Mouse (Mus musculus): ENCODE measurements at regions not wholly inside any gene's neighbourhood (a gene's known extent, or its start where the extent isn't known, plus 50 kb on each side); places are given as distances from the start of the nearest gene placed in this dataset.
"Not testable (repeated sequence)": the region's sequence is repeated elsewhere in the genome, so short reads cannot be mapped to it uniquely, and the experiment has no call there.

GRCm38 (mm10) chrX:159110651-159111050 is 99.5 kb upstream of the Rps6ka3 start:
- not testable (repeated sequence) for TF ChIP-seq E2F4 (IDR thresholded peaks at IDR 0.05; ENCODE audit: insufficient read depth); POLR2A (IDR thresholded peaks at IDR 0.05; ENCODE audit: insufficient read length, low read depth); MAX (IDR thresholded peaks at IDR 0.05; ENCODE audit: low read depth); POLR2AphosphoS2 (IDR thresholded peaks at IDR 0.05; ENCODE audit: insufficient read length, low read depth); MYOG (IDR thresholded peaks at IDR 0.05; ENCODE audit: control insufficient read depth in 1 of 3, insufficient read depth in 1 of 3, insufficient read length in 2 of 3, low read depth in 2 of 3); SRF (IDR thresholded peaks at IDR 0.05; ENCODE audit: control insufficient read depth, insufficient read length, low read depth); USF1 (IDR thresholded peaks at IDR 0.05; ENCODE audit: low read depth)
